Mouse (Mus musculus): Measurements from ENCODE around the gene Adamtsl2.

GRCm38 (mm10) chr2:27106816-27107215 is 27.6 kb downstream of the Adamtsl2 start:
- no peak for TF ChIP-seq GATA1 (IDR thresholded peaks at IDR 0.05; ENCODE audit: borderline replicate concordance, low read length)
- no peak for TF ChIP-seq FLI1 (IDR thresholded peaks at IDR 0.05; ENCODE audit: low read length)

Data from megakaryocyte, embryonic 14.5 days (primary cell).